Mouse (Mus musculus) CH12.LX (cell line): ENCODE results near the gene Rfx2. TPM values are rescaled to one million over a fixed set of nuclear protein-coding genes. Genes with fewer than 3 reads are reported as not detected.
A peak's percentile ranks its signal among the peaks of the same experiment; 100 is the strongest.

Experiments used
- DNase-seq: peaks from one replicate; pipeline ENCODE4 v3.0.0-alpha.2; 2013; ENCODE audit errors: extremely low read depth
- H3K27ac ChIP-seq: 2 replicates; pipeline ENCODE4 v1.5.1; 2012; ENCODE audit warnings: low read depth, mild to moderate bottlenecking, control low read depth, moderate library complexity; ENCODE audit not compliant: insufficient read depth
- H3K27me3 ChIP-seq: replicated peaks from 2 replicates; pipeline ENCODE3; 2012; ENCODE audit warnings: inconsistent platforms
- H3K36me3 ChIP-seq, 2 experiments: replicated peaks in 1 of 2; 2 replicates each; pipeline versions ENCODE3 to v1.6.1; 2012; ENCODE audit warnings: inconsistent platforms in 1 of 2, low read length in 1 of 2, mild to moderate bottlenecking in 1 of 2, mixed read lengths in 1 of 2, moderate library complexity in 1 of 2; ENCODE audit not compliant: control insufficient read depth in 1 of 2, insufficient read depth in 1 of 2
- H3K4me1 ChIP-seq, 2 experiments: 2 replicates each; pipeline ENCODE4 v1.6.1; 2012; ENCODE audit warnings: inconsistent platforms in 1 of 2, moderate library complexity in 1 of 2; ENCODE audit not compliant: insufficient read depth in 2 of 2, control insufficient read depth in 1 of 2
- H3K4me2 ChIP-seq: 2 replicates; pipeline ENCODE4 v1.6.1; 2012; ENCODE audit warnings: low read depth, mild to moderate bottlenecking, control low read depth; ENCODE audit not compliant: poor library complexity, insufficient read depth, severe bottlenecking
- H3K4me3 ChIP-seq, 3 experiments: fragments of 150-350 bp in 1 of 3; sonication (generic) in 1 of 3; replicated peaks in 1 of 3; 2 replicates each; pipeline versions ENCODE3 to v1.5.1; 2011 to 2012; ENCODE audit warnings: low read depth in 2 of 3, low read length in 2 of 3, mild to moderate bottlenecking in 2 of 3, moderate library complexity in 2 of 3, control low read depth in 1 of 3, improper control_type of control experiment in 1 of 3, inconsistent platforms in 1 of 3, mixed read lengths in 1 of 3; ENCODE audit not compliant: poor library complexity in 1 of 3
- H3K79me2 ChIP-seq: replicated peaks from 2 replicates; pipeline ENCODE4 v1.6.1; 2012; ENCODE audit warnings: mild to moderate bottlenecking, moderate library complexity; ENCODE audit not compliant: control insufficient read depth, poor library complexity, insufficient read depth, severe bottlenecking; ENCODE audit errors: extremely low read depth
- H3K9ac ChIP-seq: 2 replicates; pipeline ENCODE4 v1.6.1; 2012; ENCODE audit warnings: low read depth, mild to moderate bottlenecking, control low read depth, moderate library complexity; ENCODE audit not compliant: insufficient read depth
- H3K9me3 ChIP-seq: replicated peaks from 2 replicates; pipeline ENCODE3; 2012; ENCODE audit warnings: low read length, inconsistent platforms, mixed read lengths
- BHLHE40 ChIP-seq: IDR thresholded peaks from 2 replicates; pipeline ENCODE4 v1.6.1; 2011; ENCODE audit warnings: mild to moderate bottlenecking, low read depth, low read length, improper control_type of control experiment
- CTCF ChIP-seq, 2 experiments: IDR thresholded peaks in 1 of 2; conservative IDR thresholded peaks in 1 of 2; 2 replicates each; pipeline ENCODE4 v1.5.1; 2011 to 2012; ENCODE audit warnings: low read depth in 2 of 2, low read length in 2 of 2, improper control_type of control experiment in 1 of 2, inconsistent platforms in 1 of 2, mild to moderate bottlenecking in 1 of 2, moderate library complexity in 1 of 2
- ETS1 ChIP-seq: conservative IDR thresholded peaks from 2 replicates; pipeline ENCODE4 v1.6.1; 2012; ENCODE audit warnings: low read depth, mild to moderate bottlenecking, inconsistent platforms, low read length, improper control_type of control experiment, moderate library complexity
- JUN ChIP-seq: IDR thresholded peaks from 2 replicates; pipeline ENCODE4 v1.6.1; 2011; ENCODE audit warnings: low read depth, mild to moderate bottlenecking, low read length, improper control_type of control experiment, moderate library complexity; ENCODE audit not compliant: insufficient read depth
- MAX ChIP-seq: IDR thresholded peaks from 2 replicates; pipeline ENCODE4 v1.6.1; 2011; ENCODE audit warnings: low read length, improper control_type of control experiment
- MEF2A ChIP-seq: IDR thresholded peaks from 2 replicates; pipeline ENCODE4 v1.6.1; 2014; ENCODE audit warnings: low read depth, mild to moderate bottlenecking, inconsistent platforms, low read length, improper control_type of control experiment, borderline replicate concordance
- MXI1 ChIP-seq: IDR thresholded peaks from 2 replicates; pipeline ENCODE4 v1.6.1; 2011; ENCODE audit warnings: mild to moderate bottlenecking, low read depth, low read length, improper control_type of control experiment
- NELFE ChIP-seq: IDR thresholded peaks from 2 replicates; pipeline ENCODE4 v1.6.1; 2011; ENCODE audit warnings: low read depth, low read length, improper control_type of control experiment
- NRF1 ChIP-seq: IDR thresholded peaks from 2 replicates; pipeline ENCODE4 v1.6.1; 2014; ENCODE audit warnings: low read depth, mild to moderate bottlenecking, inconsistent platforms, low read length, improper control_type of control experiment, moderate library complexity
- POLR2A ChIP-seq: IDR thresholded peaks from 2 replicates; pipeline ENCODE4 v1.6.1; 2011; ENCODE audit warnings: low read depth, mild to moderate bottlenecking, improper control_type of control experiment, low read length
- RAD21 ChIP-seq: IDR thresholded peaks from 2 replicates; pipeline ENCODE4 v1.6.1; 2011; ENCODE audit warnings: low read depth, mild to moderate bottlenecking, low read length, improper control_type of control experiment, moderate library complexity
- SMC3 ChIP-seq: IDR thresholded peaks from 2 replicates; pipeline ENCODE4 v1.6.1; 2011; ENCODE audit warnings: low read depth, low read length, improper control_type of control experiment
- UBTF ChIP-seq: IDR thresholded peaks from 2 replicates; pipeline ENCODE4 v1.6.1; 2012; ENCODE audit warnings: low read depth, mild to moderate bottlenecking, inconsistent platforms, low read length, improper control_type of control experiment, moderate library complexity
- USF1 ChIP-seq: IDR thresholded peaks from 2 replicates; pipeline ENCODE4 v1.6.1; 2014; ENCODE audit warnings: low read depth, mild to moderate bottlenecking, inconsistent platforms, low read length, improper control_type of control experiment
- USF2 ChIP-seq: conservative IDR thresholded peaks from 2 replicates; pipeline ENCODE4 v1.6.1; 2011; ENCODE audit warnings: low read depth, low read length, improper control_type of control experiment
- ZKSCAN1 ChIP-seq: IDR thresholded peaks from 2 replicates; pipeline ENCODE4 v1.6.1; 2012; ENCODE audit warnings: low read depth, inconsistent platforms, low read length, improper control_type of control experiment, borderline replicate concordance
- ZNF384 ChIP-seq: IDR thresholded peaks from 2 replicates; pipeline ENCODE4 v1.6.1; 2012; ENCODE audit warnings: low read depth, low read length, improper control_type of control experiment, inconsistent platforms
- dilution Hi-C: fragments of 300-500 bp; cut with MboI; formaldehyde crosslinking; loops from 2 replicates; pipeline ENCODE4 v1.14.3; 2020; ENCODE audit warnings: low sequenced_read_pairs; ENCODE audit not compliant: extremely low pct_unique_long_range_greater_than_20kb, extremely low pct_ligation_motif_present
- in situ Hi-C: fragments of 300-500 bp; cut with MboI; formaldehyde crosslinking; loops from 3 replicates; pipeline ENCODE4 v1.14.3; 2019; ENCODE audit warnings: low sequenced_read_pairs, low pct_ligation_motif_present, low pct_unique_long_range_greater_than_20kb, mixed read lengths
- polyA plus RNA-seq: library from polyadenylated mRNA; unstranded; fragments of >175 nt; gene quantifications from 2 replicates; pipeline ENCODE4 v1.2.1, GENCODE M21; 2012; ENCODE audit warnings: low read depth; ENCODE audit not compliant: insufficient read length
- total RNA-seq, 2 experiments: library from RNA; depleted of rRNA; stranded (reverse); fragments of 300-350 nt in 1 of 2; fragments of >200 nt in 1 of 2; gene quantifications; 2 replicates each; pipeline ENCODE4 v1.2.3; 2012 to 2014

Gene Rfx2
- total and polyA plus RNA-seq, 3 experiments: 0.16 to 1.1 (median 0.34) TPM

DNA sequence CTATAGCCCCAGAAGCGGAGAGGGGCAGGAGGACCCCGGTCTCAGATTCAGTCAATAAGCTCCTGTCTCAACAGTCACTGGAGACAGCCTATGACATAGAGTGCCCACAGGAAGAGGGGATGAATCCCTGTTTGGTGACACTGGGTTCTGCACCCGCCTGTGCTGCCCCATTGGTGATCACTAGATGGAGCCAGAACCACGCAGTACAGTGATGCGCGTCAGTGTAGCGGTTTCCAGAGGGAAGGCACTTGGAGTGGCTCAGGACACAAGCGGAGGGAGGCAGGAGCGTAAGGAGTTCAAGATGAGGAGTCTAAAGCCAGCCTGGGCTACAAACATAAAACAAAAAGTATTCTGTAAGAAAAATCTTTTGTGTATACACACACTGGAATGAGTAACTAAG is 22.3 kb downstream of the Rfx2 start:
- no peak overlapping the region for H3K4me3 ChIP-seq
- in situ Hi-C loops (no loop called here), dilution Hi-C loops (no loop called here)
- H3K9ac ChIP-seq: no peak overlapping the region
- TF ChIP-seq CTCF (conservative IDR thresholded peaks at IDR 0.05 in 1 of 2, IDR thresholded peaks at IDR 0.05 in 1 of 2; ENCODE audit: low read depth in 2 of 2, low read length in 2 of 2) (peak; percentile 60 to 92), MXI1 (no peak), USF1 (no peak), ZNF384 (no peak), ZKSCAN1 (no peak), USF2 (no peak), RAD21 (peak; percentile 92), MEF2A (no peak), POLR2A (no peak), SMC3 (peak; percentile 81), UBTF (no peak), BHLHE40 (no peak), NELFE (no peak)
- H3K27ac ChIP-seq: no peak overlapping the region
- no peaks in the 10 kb centered on the region for H3K36me3 ChIP-seq
- no peaks in the 10 kb centered on the region for H3K9me3 ChIP-seq
- H3K79me2 ChIP-seq: no peaks in the 10 kb centered on the region
- H3K4me1 ChIP-seq: no peaks in the 10 kb centered on the region; a peak in 1 of 4 replicates
- peak; percentile 42 for DNase-seq
- no peak overlapping the region for H3K4me2 ChIP-seq
- H3K27me3 ChIP-seq: peaks cover 57% of the 10 kb centered on the region

DNA sequence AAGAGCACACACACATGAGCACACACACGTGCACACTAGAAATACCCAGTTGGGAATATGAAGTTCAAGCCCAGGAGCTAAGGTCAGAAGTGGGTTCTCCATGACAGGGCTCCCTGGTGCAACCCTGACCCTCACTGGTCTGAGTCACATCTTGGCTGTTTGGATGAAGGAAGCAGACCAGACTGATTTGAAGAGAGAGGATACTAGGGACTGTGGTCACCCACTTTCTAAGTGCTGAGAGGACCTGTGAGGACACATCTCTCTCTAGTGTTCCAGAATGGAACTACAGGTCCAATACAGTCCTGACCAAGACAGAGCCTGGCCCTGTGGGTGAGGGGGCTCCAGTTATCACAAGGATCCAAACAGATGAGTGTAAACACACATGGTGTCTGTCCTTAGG is 25.0 kb downstream of the Rfx2 start:
- DNase-seq: no peak
- TF ChIP-seq SMC3 (peak; percentile 36), BHLHE40 (no peak), CTCF (conservative IDR thresholded peaks at IDR 0.05 in 1 of 2, IDR thresholded peaks at IDR 0.05 in 1 of 2; ENCODE audit: low read depth in 2 of 2, low read length in 2 of 2) (peak in 1 of 2 experiments; percentile 54; a peak in 2 of 4 replicates), RAD21 (peak; percentile 61)
- Histone ChIP-seq H3K36me3 (no peaks in the 10 kb centered on the region), H3K4me1 (peaks cover 0 to under 1% of the 10 kb centered on the region in 2 experiments; a peak in 2 of 4 replicates), H3K4me2 (no peak overlapping the region), H3K4me3 (no peak overlapping the region), H3K79me2 (no peaks in the 10 kb centered on the region), H3K27ac (no peak overlapping the region), H3K9me3 (no peaks in the 10 kb centered on the region), H3K27me3 (peaks cover 70% of the 10 kb centered on the region), H3K9ac (no peak overlapping the region)
- in situ Hi-C loops: no loop called here
- dilution Hi-C loops: no loop called here

DNA sequence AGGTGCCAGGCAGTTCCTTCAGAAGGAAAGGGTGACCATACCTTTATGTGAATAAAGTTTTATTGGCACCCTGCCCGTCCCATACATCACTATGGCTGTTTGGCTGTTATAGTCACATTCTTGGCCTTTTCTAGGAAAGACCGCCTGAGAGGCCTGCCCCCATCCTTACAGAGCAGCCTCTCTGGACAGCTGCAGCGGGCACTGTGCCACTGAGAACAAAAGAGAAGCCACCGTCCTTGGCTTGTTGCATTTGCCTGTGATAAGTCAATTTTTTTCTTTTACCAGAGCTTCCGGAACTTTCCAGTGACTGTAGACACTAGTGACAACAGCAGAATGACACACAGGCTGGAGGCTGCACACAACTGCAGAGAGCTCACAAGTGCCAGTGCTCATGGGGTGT is 25.9 kb downstream of the Rfx2 start:
- dilution Hi-C loops (no loop called here), in situ Hi-C loops (no loop called here)
- H3K27ac ChIP-seq: no peak overlapping the region
- TF ChIP-seq SMC3 (no peak), MAX (no peak), NRF1 (no peak), ETS1 (no peak), ZNF384 (no peak), JUN (no peak)
- H3K79me2 ChIP-seq: no peaks in the 10 kb centered on the region
- H3K4me3 ChIP-seq: no peak overlapping the region
- H3K9ac ChIP-seq: no peak overlapping the region
- H3K4me2 ChIP-seq: no peak overlapping the region
- peaks cover 3 to 6% of the 10 kb centered on the region in 2 experiments for H3K4me1 ChIP-seq
- H3K9me3 ChIP-seq: no peaks in the 10 kb centered on the region
- H3K36me3 ChIP-seq: no peaks in the 10 kb centered on the region
- H3K27me3 ChIP-seq: peaks cover 73% of the 10 kb centered on the region
- DNase-seq: no peak
